Mouse (Mus musculus): ENCODE results near the gene Rufy3.

Gene Rufy3

GRCm38 (mm10) chr5:88649250-88650173, 84.7 kb downstream of the Rufy3 start:
- Histone ChIP-seq H3K9me3 (ENCODE audit: low read length) (no peaks in the 10 kb centered on the region), H3K4me3 (replicated peaks; ENCODE audit: low read length) (no peak overlapping the region), H3K27me3 (ENCODE audit: insufficient read depth, low read length) (no peaks in the 10 kb centered on the region), H3K4me1 (replicated peaks; ENCODE audit: low read depth, low read length) (peaks cover 17% of the 10 kb centered on the region), H3K36me3 (ENCODE audit: insufficient read depth, low read length) (peaks cover 80% of the 10 kb centered on the region)
- TF ChIP-seq POU5F1 (IDR thresholded peaks at IDR 0.05; ENCODE audit: borderline replicate concordance, low read length), result no peak
- TF ChIP-seq CTCF (conservative IDR thresholded peaks at IDR 0.05; ENCODE audit: low read length), result no peak
- TF ChIP-seq NANOG (IDR thresholded peaks at IDR 0.05; ENCODE audit: borderline replicate concordance, low read length), result no peak

DNA sequence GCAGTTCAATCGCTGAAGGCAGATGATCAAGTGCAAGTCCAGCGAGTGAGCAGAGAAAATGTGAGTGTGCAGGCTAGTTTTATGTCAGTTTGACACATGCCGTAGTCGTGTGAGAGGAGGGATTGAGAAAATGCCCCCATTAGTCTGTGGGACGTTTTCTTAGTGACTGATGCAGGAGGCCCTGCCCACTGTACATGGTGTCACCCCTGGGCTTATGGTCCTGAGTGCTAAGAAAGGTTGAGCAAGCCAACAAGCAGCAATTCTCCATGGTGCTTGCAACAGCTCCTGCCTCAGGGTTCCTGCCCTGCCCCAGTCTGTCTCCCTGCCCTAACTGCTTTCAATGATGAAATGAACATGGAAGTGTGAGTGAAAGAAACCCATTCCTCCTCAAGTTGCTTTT, 87.7 kb downstream of the Rufy3 start:
- Histone ChIP-seq H3K4me1 (replicated peaks; ENCODE audit: low read depth, low read length) (peaks cover 17% of the 10 kb centered on the region), H3K4me3 (replicated peaks; ENCODE audit: low read length) (no peak overlapping the region), H3K27me3 (ENCODE audit: insufficient read depth, low read length) (no peaks in the 10 kb centered on the region), H3K36me3 (ENCODE audit: insufficient read depth, low read length) (peaks cover 81% of the 10 kb centered on the region), H3K9me3 (ENCODE audit: low read length) (no peaks in the 10 kb centered on the region)
- TF ChIP-seq POU5F1 (IDR thresholded peaks at IDR 0.05; ENCODE audit: borderline replicate concordance, low read length) (no peak), NANOG (IDR thresholded peaks at IDR 0.05; ENCODE audit: borderline replicate concordance, low read length) (no peak), CTCF (conservative IDR thresholded peaks at IDR 0.05; ENCODE audit: low read length) (no peak)

DNA sequence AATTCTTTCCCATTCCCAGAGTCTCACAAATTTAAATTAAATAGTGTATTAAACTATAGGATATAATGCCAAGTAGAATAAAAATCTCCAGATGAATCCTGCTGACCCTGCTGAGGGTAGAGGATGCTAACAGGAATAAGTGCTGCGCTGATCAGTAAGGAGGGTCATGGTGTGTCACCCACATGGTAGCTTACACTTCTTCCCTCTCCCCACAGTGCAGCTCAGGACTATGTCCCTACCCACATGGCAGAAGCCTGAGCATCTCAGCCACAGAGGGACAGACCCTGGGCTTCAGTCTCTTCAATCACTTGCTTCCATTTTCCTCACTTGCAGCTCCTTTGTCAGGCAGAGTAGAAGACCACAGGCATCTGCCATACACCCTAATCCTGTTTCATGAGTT, 93.0 kb downstream of the Rufy3 start:
- no peaks in the 10 kb centered on the region for H3K27me3 ChIP-seq (ENCODE audit: insufficient read depth, low read length)
- no peaks in the 10 kb centered on the region for H3K9me3 ChIP-seq (ENCODE audit: low read length)
- peaks cover 4% of the 10 kb centered on the region; the same call in 1 of the 2 replicates for H3K4me1 ChIP-seq (replicated peaks; ENCODE audit: low read depth, low read length)
- no peak overlapping the region for H3K4me3 ChIP-seq (replicated peaks; ENCODE audit: low read length)
- H3K36me3 ChIP-seq (ENCODE audit: insufficient read depth, low read length), result peaks cover 88% of the 10 kb centered on the region
- TF ChIP-seq NANOG (IDR thresholded peaks at IDR 0.05; ENCODE audit: borderline replicate concordance, low read length), result no peak
- TF ChIP-seq CTCF (conservative IDR thresholded peaks at IDR 0.05; ENCODE audit: low read length), result no peak
- no peak for TF ChIP-seq POU5F1 (IDR thresholded peaks at IDR 0.05; ENCODE audit: borderline replicate concordance, low read length)

DNA sequence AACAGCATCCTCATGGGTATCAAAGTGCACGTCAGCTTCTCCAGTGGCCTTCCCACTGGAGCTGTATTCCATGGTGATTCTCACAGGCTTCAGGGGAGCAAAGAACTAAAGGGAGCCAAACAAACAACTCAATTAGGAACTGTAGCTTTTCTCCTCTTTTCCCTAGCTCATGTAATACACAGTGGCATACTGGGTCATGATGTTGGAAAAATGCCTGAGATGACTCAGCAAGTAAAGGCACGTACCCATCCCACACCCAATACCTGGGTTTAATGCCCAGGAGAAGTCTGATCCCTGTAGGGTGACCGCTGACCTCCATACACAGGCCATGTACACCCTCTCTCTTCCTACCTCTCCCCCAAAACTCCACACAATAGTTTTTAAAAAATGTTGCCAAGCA, 98.3 kb downstream of the Rufy3 start:
- peaks cover 9% of the 10 kb centered on the region for H3K4me1 ChIP-seq (replicated peaks; ENCODE audit: low read depth, low read length)

GRCm38 (mm10) chr5:88663875-88664274, 99.0 kb downstream of the Rufy3 start:
- Histone ChIP-seq H3K9me3 (ENCODE audit: low read length) (no peaks in the 10 kb centered on the region), H3K4me3 (replicated peaks; ENCODE audit: low read length) (no peak overlapping the region), H3K27me3 (ENCODE audit: insufficient read depth, low read length) (no peaks in the 10 kb centered on the region), H3K4me1 (replicated peaks; ENCODE audit: low read depth, low read length) (peaks cover 10% of the 10 kb centered on the region), H3K36me3 (ENCODE audit: insufficient read depth, low read length) (peaks cover 97% of the 10 kb centered on the region)
- TF ChIP-seq POU5F1 (IDR thresholded peaks at IDR 0.05; ENCODE audit: borderline replicate concordance, low read length), result no peak
- TF ChIP-seq CTCF (conservative IDR thresholded peaks at IDR 0.05; ENCODE audit: low read length), result no peak
- no peak for TF ChIP-seq NANOG (IDR thresholded peaks at IDR 0.05; ENCODE audit: borderline replicate concordance, low read length)

More for the DNA sequence above, 98.3 kb downstream of the Rufy3 start:
- no peak for TF ChIP-seq CTCF (conservative IDR thresholded peaks at IDR 0.05; ENCODE audit: low read length)
- Histone ChIP-seq H3K27me3 (ENCODE audit: insufficient read depth, low read length) (no peaks in the 10 kb centered on the region), H3K36me3 (ENCODE audit: insufficient read depth, low read length) (peaks cover 97% of the 10 kb centered on the region), H3K9me3 (ENCODE audit: low read length) (no peaks in the 10 kb centered on the region), H3K4me3 (replicated peaks; ENCODE audit: low read length) (no peak overlapping the region)

GRCm38 (mm10) chr5:88674703-88675442, 110.0 kb downstream of the Rufy3 start:
- TF ChIP-seq POU5F1 (IDR thresholded peaks at IDR 0.05; ENCODE audit: borderline replicate concordance, low read length), result no peak
- H3K4me3 ChIP-seq (replicated peaks; ENCODE audit: low read length), result peak overlapping the region; percentile 93
- H3K4me1 ChIP-seq (replicated peaks; ENCODE audit: low read depth, low read length), result peaks cover 61% of the 10 kb centered on the region
- peaks cover 8% of the 10 kb centered on the region for H3K27me3 ChIP-seq (ENCODE audit: insufficient read depth, low read length)
- H3K9me3 ChIP-seq (ENCODE audit: low read length), result no peaks in the 10 kb centered on the region
- H3K36me3 ChIP-seq (ENCODE audit: insufficient read depth, low read length), result peaks cover 41% of the 10 kb centered on the region

- H3K4me1 ChIP-seq (replicated peaks; ENCODE audit: low read depth, low read length), result peaks cover 68% of the 10 kb centered on the region
These were observed 110.9 kb downstream of the Rufy3 start, which contains the start of gene Grsf1 for GRCm38 (mm10) chr5:88675443-88676387. TSS of gene Grsf1 (minus strand) at chr5:88676171.

More at GRCm38 (mm10) chr5:88675443-88676387, 110.9 kb downstream of the Rufy3 start, which contains the start of gene Grsf1:
- TF ChIP-seq POU5F1 (IDR thresholded peaks at IDR 0.05; ENCODE audit: borderline replicate concordance, low read length), result no peak
- no peak for TF ChIP-seq NANOG (IDR thresholded peaks at IDR 0.05; ENCODE audit: borderline replicate concordance, low read length)
- TF ChIP-seq CTCF (conservative IDR thresholded peaks at IDR 0.05; ENCODE audit: low read length), result no peak
- H3K9me3 ChIP-seq (ENCODE audit: low read length), result no peaks in the 10 kb centered on the region
- peaks cover 10% of the 10 kb centered on the region for H3K27me3 ChIP-seq (ENCODE audit: insufficient read depth, low read length)
- peaks cover 33% of the 10 kb centered on the region for H3K36me3 ChIP-seq (ENCODE audit: insufficient read depth, low read length)
- H3K4me3 ChIP-seq (replicated peaks; ENCODE audit: low read length), result peak within 1 kb of the TSS; percentile 93
